ENCODE assay signal across 10 mouse cellular contexts in genomic region chr6:52316413-52317184, GRCm38 (mm10). TPM values are rescaled to one million over a fixed set of nuclear protein-coding genes. Genes with fewer than 3 reads are reported as not detected.
DNase-seq lines count a peak whose midpoint lies in the region; ATAC-seq and TF ChIP-seq lines count a peak whose summit lies in the region.
"Had no signal": no experiment of that assay in that cellular context is flagged by ENCODE, and none has a peak within 500 bp of the region (broad histone marks: within the 10 kb centered on the region; RNA-seq: fewer than 3 reads in every experiment).

No protein-coding gene starts in this region.

- 0 out of 2 replicates have a peak overlapping the region, but pooled peaks have one; percentile 37 for H3K9ac ChIP-seq in kidney, embryonic 14.5 days (ENCODE audit: low read depth, low read length)
- 0 out of 2 replicates have a peak overlapping the region, but pooled peaks have one; percentile 19 for H3K9ac ChIP-seq in embryonic facial prominence, embryonic 12.5 days
- H3K9ac ChIP-seq in hindbrain, postnatal 0 days (replicated peaks; ENCODE audit: low read length) = no peak overlapping the region

- ATAC-seq in kidney, embryonic 14.5 days (ENCODE audit: low FRiP score, low TSS enrichment) = no peak
- ATAC-seq in embryonic facial prominence, embryonic 12.5 days (ENCODE audit: insufficient number of reproducible peaks, insufficient read depth, low FRiP score, low TSS enrichment) = no peak
- no peak for ATAC-seq in hindbrain, postnatal 0 days
- ATAC-seq in megakaryocyte-erythroid progenitor cell, adult 5-6 weeks (replicated peaks; ENCODE audit: low FRiP score, low TSS enrichment, poor library complexity, severe bottlenecking) = no peak

- no peak overlapping the region for H3K27ac ChIP-seq in kidney, embryonic 14.5 days (ENCODE audit: low read depth, low read length)
- H3K27ac ChIP-seq in embryonic facial prominence, embryonic 12.5 days = no peak overlapping the region
- no peak overlapping the region for H3K27ac ChIP-seq in hindbrain, postnatal 0 days

- no peaks in the 10 kb centered on the region for H3K9me3 ChIP-seq in kidney, embryonic 14.5 days (ENCODE audit: control insufficient read depth, low read length)
- H3K9me3 ChIP-seq in embryonic facial prominence, embryonic 12.5 days = no peaks in the 10 kb centered on the region
- no peaks in the 10 kb centered on the region for H3K9me3 ChIP-seq in hindbrain, postnatal 0 days (ENCODE audit: low read length)

- peak overlapping the region; percentile 29 for H3K4me3 ChIP-seq in kidney, embryonic 14.5 days (ENCODE audit: low read length)
- H3K4me3 ChIP-seq in embryonic facial prominence, embryonic 12.5 days = peak overlapping the region; percentile 28
- H3K4me3 ChIP-seq in hindbrain, postnatal 0 days (ENCODE audit: low read length) = peak overlapping the region; percentile 16; the same call in 1 of the 2 replicates

- TF ChIP-seq CTCF in hindbrain, postnatal 0 days (IDR thresholded peaks at IDR 0.05; ENCODE audit: low read depth) = no peak

- peaks cover 15% of the 10 kb centered on the region for H3K4me1 ChIP-seq in kidney, embryonic 14.5 days (ENCODE audit: control insufficient read depth, insufficient read depth, low read length)
- peaks cover 17% of the 10 kb centered on the region for H3K4me1 ChIP-seq in embryonic facial prominence, embryonic 12.5 days
- no peaks in the 10 kb centered on the region; the same call in 1 of the 2 replicates for H3K4me1 ChIP-seq in hindbrain, postnatal 0 days (ENCODE audit: insufficient read depth, low read length)

- peak overlapping the region; percentile 44 for H3K4me2 ChIP-seq in kidney, embryonic 14.5 days (replicated peaks; ENCODE audit: low read depth, low read length)
- peak overlapping the region; percentile 44 for H3K4me2 ChIP-seq in embryonic facial prominence, embryonic 12.5 days (replicated peaks)
- H3K4me2 ChIP-seq in hindbrain, postnatal 0 days (ENCODE audit: low read depth, low read length) = peak overlapping the region; percentile 42

- no peaks in the 10 kb centered on the region for H3K36me3 ChIP-seq in kidney, embryonic 14.5 days (ENCODE audit: control insufficient read depth, insufficient read depth, low read length)
- no peaks in the 10 kb centered on the region for H3K36me3 ChIP-seq in embryonic facial prominence, embryonic 12.5 days
- H3K36me3 ChIP-seq in hindbrain, postnatal 0 days (ENCODE audit: insufficient read depth, low read length) = no peaks in the 10 kb centered on the region

- DNase-seq in kidney, postnatal 14 days = no peak
- DNase-seq in hindbrain, postnatal 0 days (ENCODE audit: low spot score) = no peak
- peak; percentile 23 to 24 for DNase-seq in natural killer cell, adult 2 months (ENCODE audit: low spot score in 2 of 2)
- DNase-seq in spleen, postnatal 10 days (ENCODE audit: low spot score in 2 of 2) = no peak
- DNase-seq in adrenal gland, postnatal 10 days = no peak

- 4% methylated on average over 61 of the region's 81 CpGs for WGBS in kidney, embryonic 14.5 days
- WGBS in embryonic facial prominence, embryonic 12.5 days = 3% methylated on average over 75 of the region's 81 CpGs
- 2% methylated on average over 73 of the region's 81 CpGs for WGBS in hindbrain, postnatal 0 days

- peaks cover 92% of the 10 kb centered on the region for H3K27me3 ChIP-seq in kidney, embryonic 14.5 days (ENCODE audit: control insufficient read depth, insufficient read depth, low read length)
- H3K27me3 ChIP-seq in embryonic facial prominence, embryonic 12.5 days = peaks cover 94% of the 10 kb centered on the region
- peaks cover 87% of the 10 kb centered on the region for H3K27me3 ChIP-seq in hindbrain, postnatal 0 days (ENCODE audit: insufficient read depth, low read length)

RNA-seq across cellular contexts. Expression of gene Evx1, which starts 3.3 kb away (rescaled TPM):
- polyA plus RNA-seq in kidney, embryonic 14.5 days (2014; fragmentation: Nextera tagmentation; extraction: Ambion mirVana) = not detected in 2 replicates
- 0.20 and 0.47 TPM in 2 replicates for polyA plus RNA-seq in embryonic facial prominence, embryonic 12.5 days (2016; fragmentation: Nextera tagmentation; extraction: Ambion mirVana)
- 2.0 and 6.2 TPM in 2 replicates for total RNA-seq in hindbrain, postnatal 0 days (2014; rRNA removed)
- 1.3 and 2.1 TPM in 2 replicates for polyA plus RNA-seq in hindbrain, postnatal 0 days (2015; fragmentation: Nextera tagmentation; extraction: Ambion mirVana)
- not detected for total RNA-seq in adrenal gland, postnatal 10 days (2021)
- not detected in 2 replicates for total RNA-seq in megakaryocyte-erythroid progenitor cell, adult 5-6 weeks (2014; fragmentation: Nextera tagmentation)
- total RNA-seq in megakaryocyte-erythroid progenitor cell, adult 5-6 weeks (2017) = not detected in 2 replicates
- total RNA-seq: common myeloid progenitor, adult 5-6 weeks had no signal
- polyA plus RNA-seq: spleen, adult 2 months had no signal

RNA-seq across cellular contexts. Expression of gene Hoxa13, which starts 55.9 kb away (rescaled TPM):
- polyA plus RNA-seq in kidney, embryonic 14.5 days (2014; fragmentation: Nextera tagmentation; extraction: Ambion mirVana) = not detected in 2 replicates
- polyA plus RNA-seq in embryonic facial prominence, embryonic 12.5 days (2016; fragmentation: Nextera tagmentation; extraction: Ambion mirVana) = not detected in 2 replicates
- total RNA-seq in hindbrain, postnatal 0 days (2014; rRNA removed) = not detected in 2 replicates
- not detected in 2 replicates for polyA plus RNA-seq in hindbrain, postnatal 0 days (2015; fragmentation: Nextera tagmentation; extraction: Ambion mirVana)
- not detected for total RNA-seq in adrenal gland, postnatal 10 days (2021)
- not detected in 2 replicates for total RNA-seq in megakaryocyte-erythroid progenitor cell, adult 5-6 weeks (2014; fragmentation: Nextera tagmentation)
- not detected in 2 replicates for total RNA-seq in megakaryocyte-erythroid progenitor cell, adult 5-6 weeks (2017)
- total RNA-seq: common myeloid progenitor, adult 5-6 weeks had no signal
- polyA plus RNA-seq: spleen, adult 2 months had no signal

Comparison
In these comparisons a context has a peak if more than half of its experiments do, and no peak if none do; other contexts are left out.
1. DNase-seq: peak in natural killer cell, adult 2 months (2 of 2); none in kidney, postnatal 14 days (single experiment), hindbrain, postnatal 0 days (single experiment), spleen, postnatal 10 days (0 of 2) and adrenal gland, postnatal 10 days (single experiment).
2. Peak in every context shown above with its lines, with median percentiles within 50 percentile points of each other: H3K4me2 ChIP-seq and H3K4me3 ChIP-seq.